13 mouse cellular contexts compared by ENCODE assay signal in the genomic region with DNA sequence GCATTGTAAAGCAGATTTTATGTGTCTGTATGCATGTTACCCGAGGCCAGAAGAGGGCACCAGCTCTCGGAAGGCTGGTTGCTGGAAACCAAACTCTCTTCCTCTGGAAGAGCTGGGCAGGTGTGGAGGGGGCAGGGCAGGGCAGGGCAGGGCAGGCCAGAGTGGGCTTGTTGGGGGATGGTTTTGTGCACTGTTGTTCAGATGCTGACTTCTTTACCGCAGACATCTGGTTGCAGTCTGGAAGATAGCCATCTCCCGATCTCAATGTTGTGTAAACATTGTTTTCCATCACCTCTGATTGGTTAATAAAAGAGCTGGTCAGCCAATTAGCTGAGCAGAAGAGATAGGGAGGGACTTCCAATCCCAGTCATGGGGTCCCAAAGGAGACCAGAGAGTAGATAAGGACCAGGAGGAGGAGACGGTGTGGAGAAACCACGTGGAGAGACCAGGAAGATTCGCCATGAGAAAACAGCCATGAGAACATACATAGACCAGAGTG. TPM values are rescaled to one million over a fixed set of nuclear protein-coding genes. Genes with fewer than 3 reads are reported as not detected.
DNase-seq lines count a peak whose midpoint lies in the region; ATAC-seq and TF ChIP-seq lines count a peak whose summit lies in the region.
"Had no signal": no experiment of that assay in that cellular context is flagged by ENCODE, and none has a peak within 500 bp of the region (broad histone marks: within the 10 kb centered on the region; RNA-seq: fewer than 3 reads in every experiment).

No protein-coding gene starts in this region.

- H3K4me2 ChIP-seq in forebrain, embryonic 12.5 days, result peak overlapping the region; percentile 30
- H3K4me2 ChIP-seq in forebrain, embryonic 16.5 days (ENCODE audit: low read length), result no peak overlapping the region

- ATAC-seq in forebrain, embryonic 12.5 days (ENCODE audit: low FRiP score), result no peak
- no peak for ATAC-seq in forebrain, embryonic 16.5 days
- ATAC-seq: inflammation-experienced regulatory T-cells, adult 6 months had no signal

- H3K27me3 ChIP-seq in forebrain, embryonic 12.5 days, result peaks cover 48% of the 10 kb centered on the region
- peaks cover 10% of the 10 kb centered on the region for H3K27me3 ChIP-seq in forebrain, embryonic 16.5 days (replicated peaks; ENCODE audit: control insufficient read depth, insufficient read depth, low read length)
- H3K27me3 ChIP-seq in limb, embryonic 10.5 days (ENCODE audit: low read depth, poor library complexity, severe bottlenecking), result peaks cover 59% of the 10 kb centered on the region

- peak overlapping the region; percentile 19; the same call in 1 of the 2 replicates for H3K4me3 ChIP-seq in forebrain, embryonic 12.5 days (replicated peaks)
- H3K4me3 ChIP-seq in forebrain, embryonic 16.5 days (replicated peaks; ENCODE audit: low read length), result no peak overlapping the region
- H3K4me3 ChIP-seq in layer of hippocampus, adult 2 months, result no peak overlapping the region
- peak overlapping the region; percentile 31; the same call in 1 of the 2 replicates for H3K4me3 ChIP-seq in limb, embryonic 10.5 days

- H3K27ac ChIP-seq in forebrain, embryonic 12.5 days, result no peak overlapping the region
- no peak overlapping the region for H3K27ac ChIP-seq in forebrain, embryonic 16.5 days (ENCODE audit: low read length)
- H3K27ac ChIP-seq in layer of hippocampus, adult 2 months, result no peak overlapping the region
- H3K27ac ChIP-seq in limb, embryonic 10.5 days, result no peak overlapping the region

- peaks cover 19% of the 10 kb centered on the region for H3K4me1 ChIP-seq in forebrain, embryonic 12.5 days
- H3K4me1 ChIP-seq in forebrain, embryonic 16.5 days (replicated peaks; ENCODE audit: control insufficient read depth, insufficient read depth, low read length), result peaks cover 12% of the 10 kb centered on the region
- H3K4me1 ChIP-seq in limb, embryonic 10.5 days, result peaks cover 16% of the 10 kb centered on the region

- no peaks in the 10 kb centered on the region for H3K36me3 ChIP-seq in forebrain, embryonic 12.5 days (replicated peaks)
- H3K36me3 ChIP-seq in forebrain, embryonic 16.5 days (ENCODE audit: control insufficient read depth, insufficient read depth), result no peaks in the 10 kb centered on the region
- H3K36me3 ChIP-seq in limb, embryonic 10.5 days, result no peaks in the 10 kb centered on the region

- peak; percentile 18; the same call in 1 of the 2 replicates for TF ChIP-seq CTCF in layer of hippocampus, adult 2 months (conservative IDR thresholded peaks at IDR 0.05)

- no peak for DNase-seq in layer of hippocampus, adult 2 months (ENCODE audit: low spot score in 2 of 2)
- DNase-seq in layer of hippocampus, adult 18-20 months (ENCODE audit: low spot score in 2 of 2), result no peak
- peak; percentile 67 for DNase-seq in R1 (ENCODE audit: low read depth, low spot score)
- no peak for DNase-seq in limb, embryonic 10.5 days (ENCODE audit: low spot score)
- no peak for DNase-seq in retina, postnatal 1 day
- no peak for DNase-seq in urinary bladder, postnatal 25 days (ENCODE audit: low spot score)
- DNase-seq: cerebellum, adult 2 months; lung, adult 2 months had no signal

- WGBS in forebrain, embryonic 12.5 days, result 13% methylated on average over 7 of the region's 7 CpGs
- 9% methylated on average over 7 of the region's 7 CpGs for WGBS in forebrain, embryonic 16.5 days
- WGBS in limb, embryonic 10.5 days, result 9% methylated on average over 7 of the region's 7 CpGs

- no peaks in the 10 kb centered on the region for H3K9me3 ChIP-seq in forebrain, embryonic 12.5 days
- no peaks in the 10 kb centered on the region for H3K9me3 ChIP-seq in forebrain, embryonic 16.5 days (ENCODE audit: control insufficient read depth, low read length)
- H3K9me3 ChIP-seq in limb, embryonic 10.5 days (replicated peaks), result no peaks in the 10 kb centered on the region

- H3K9ac ChIP-seq in forebrain, embryonic 12.5 days, result no peak overlapping the region
- H3K9ac ChIP-seq in forebrain, embryonic 16.5 days (replicated peaks; ENCODE audit: low read depth, low read length), result no peak overlapping the region

RNA-seq across cellular contexts. Expression of a gene that starts 1.5 kb away (rescaled TPM):
- polyA plus RNA-seq in forebrain, embryonic 12.5 days (2016; fragmentation: Nextera tagmentation; extraction: Ambion mirVana), result 6.0 and 7.6 TPM in 2 replicates
- 33.0 and 42.8 TPM in 2 replicates for polyA plus RNA-seq in forebrain, embryonic 16.5 days (2015; fragmentation: Nextera tagmentation; extraction: Ambion mirVana)
- total RNA-seq in layer of hippocampus, adult 2 months (2021), result 10 to 100 TPM; 62.8 to 64.0 TPM
- 10 to 100 TPM; 61.4 to 65.5 TPM for total RNA-seq in layer of hippocampus, adult 18-20 months (2021)
- 7.1 and 10.1 TPM in 2 replicates for polyA plus RNA-seq in limb, embryonic 10.5 days (2016; fragmentation: Nextera tagmentation; extraction: Ambion mirVana)
- total RNA-seq: neutrophil, adult 5-6 weeks had no signal

RNA-seq across cellular contexts. Expression of a gene that starts 19.2 kb away (rescaled TPM):
- polyA plus RNA-seq in forebrain, embryonic 12.5 days (2016; fragmentation: Nextera tagmentation; extraction: Ambion mirVana), result 0.97 and 1.5 TPM in 2 replicates
- 1.4 TPM in 2 replicates for polyA plus RNA-seq in forebrain, embryonic 16.5 days (2015; fragmentation: Nextera tagmentation; extraction: Ambion mirVana)
- total RNA-seq in layer of hippocampus, adult 2 months (2021), result under 1 TPM; 0.59 to 0.76 TPM
- under 1 TPM; 0.18 to 0.74 TPM for total RNA-seq in layer of hippocampus, adult 18-20 months (2021)
- polyA plus RNA-seq in limb, embryonic 10.5 days (2016; fragmentation: Nextera tagmentation; extraction: Ambion mirVana), result 0.38 and 0.48 TPM in 2 replicates
- total RNA-seq: neutrophil, adult 5-6 weeks had no signal
- polyA plus RNA-seq: C2C12 had no signal

RNA-seq across cellular contexts. Expression of a gene that starts 42.2 kb away (rescaled TPM):
- 0.06 and 0.09 TPM in 2 replicates for polyA plus RNA-seq in forebrain, embryonic 12.5 days (2016; fragmentation: Nextera tagmentation; extraction: Ambion mirVana)
- 0.12 and 0.13 TPM in 2 replicates for polyA plus RNA-seq in forebrain, embryonic 16.5 days (2015; fragmentation: Nextera tagmentation; extraction: Ambion mirVana)
- total RNA-seq in layer of hippocampus, adult 2 months (2021), result under 1 TPM; 0.20 to 0.46 TPM
- total RNA-seq in layer of hippocampus, adult 18-20 months (2021), result under 1 TPM; 0.36 to 0.47 TPM
- 0.09 and 0.10 TPM in 2 replicates for polyA plus RNA-seq in limb, embryonic 10.5 days (2016; fragmentation: Nextera tagmentation; extraction: Ambion mirVana)
- polyA plus RNA-seq: inflammation-experienced regulatory T-cells, adult 6 months had no signal

Comparison
In these comparisons a context has a peak if more than half of its experiments do, and no peak if none do; other contexts are left out.
1. H3K4me3 ChIP-seq: peak in forebrain, embryonic 12.5 days (single experiment) and limb, embryonic 10.5 days (single experiment); none in forebrain, embryonic 16.5 days (single experiment) and layer of hippocampus, adult 2 months (single experiment).